Mouse (Mus musculus): ENCODE measurements at regions not wholly inside any gene's neighbourhood (a gene's known extent, or its start where the extent isn't known, plus 50 kb on each side); places are given as distances from the start of the nearest gene placed in this dataset.

- H3K4me1 ChIP-seq (ENCODE audit: control insufficient read depth, insufficient read depth, low read length): no peaks in the 10 kb centered on the region
- ATAC-seq (ENCODE audit: low FRiP score, low read depth) (no peak), DNase-seq (ENCODE audit: low spot score) (no peak)
- H3K4me2 ChIP-seq (replicated peaks; ENCODE audit: low read depth, low read length, severe bottlenecking): no peak overlapping the region
- H3K36me3 ChIP-seq (ENCODE audit: control insufficient read depth, insufficient read depth, low read length): no peaks in the 10 kb centered on the region
- no peaks in the 10 kb centered on the region for H3K9me3 ChIP-seq (ENCODE audit: control insufficient read depth, low read length)
- no peak overlapping the region for H3K4me3 ChIP-seq (replicated peaks; ENCODE audit: low read length)
- no peaks in the 10 kb centered on the region for H3K27me3 ChIP-seq (ENCODE audit: control insufficient read depth, insufficient read depth, low read length)
- H3K27ac ChIP-seq (replicated peaks; ENCODE audit: low read depth, low read length): no peak overlapping the region
- 89% methylated on average over 7 of the region's 7 CpGs for WGBS
- TF ChIP-seq POLR2A (IDR thresholded peaks at IDR 0.05; ENCODE audit: borderline replicate concordance, extremely low read depth, insufficient read depth, insufficient read length): no peak
- H3K9ac ChIP-seq (ENCODE audit: low read depth, low read length, severe bottlenecking): no peak overlapping the region
Observed at GRCm38 (mm10) chr5:133662474-133663256, 436.8 kb upstream of the Castor2 start.

- no peak for TF ChIP-seq POLR2A (IDR thresholded peaks at IDR 0.05; ENCODE audit: borderline replicate concordance, extremely low read depth, insufficient read depth, insufficient read length)
- no peak for ATAC-seq (ENCODE audit: low FRiP score, low read depth)
- DNase-seq (ENCODE audit: low spot score): no peak
- Histone ChIP-seq H3K27ac (replicated peaks; ENCODE audit: low read depth, low read length) (no peak overlapping the region), H3K4me1 (ENCODE audit: control insufficient read depth, insufficient read depth, low read length) (no peaks in the 10 kb centered on the region), H3K36me3 (ENCODE audit: control insufficient read depth, insufficient read depth, low read length) (no peaks in the 10 kb centered on the region), H3K9me3 (ENCODE audit: control insufficient read depth, low read length) (no peaks in the 10 kb centered on the region), H3K9ac (ENCODE audit: low read depth, low read length, severe bottlenecking) (no peak overlapping the region), H3K4me3 (replicated peaks; ENCODE audit: low read length) (no peak overlapping the region), H3K27me3 (ENCODE audit: control insufficient read depth, insufficient read depth, low read length) (no peaks in the 10 kb centered on the region), H3K4me2 (replicated peaks; ENCODE audit: low read depth, low read length, severe bottlenecking) (no peak overlapping the region)
- 81% methylated on average over 11 of the region's 11 CpGs for WGBS
Observed at GRCm38 (mm10) chr5:133660351-133660750, 439.2 kb upstream of the Castor2 start.

GRCm38 (mm10) chr5:133656837-133657236, 442.7 kb upstream of the Castor2 start:
- DNase-seq (ENCODE audit: low spot score) (no peak), ATAC-seq (ENCODE audit: low FRiP score, low read depth) (no peak)
- no peak for TF ChIP-seq POLR2A (IDR thresholded peaks at IDR 0.05; ENCODE audit: borderline replicate concordance, extremely low read depth, insufficient read depth, insufficient read length)
- Histone ChIP-seq H3K4me1 (ENCODE audit: control insufficient read depth, insufficient read depth, low read length) (no peaks in the 10 kb centered on the region), H3K9me3 (ENCODE audit: control insufficient read depth, low read length) (no peaks in the 10 kb centered on the region), H3K36me3 (ENCODE audit: control insufficient read depth, insufficient read depth, low read length) (no peaks in the 10 kb centered on the region), H3K4me3 (replicated peaks; ENCODE audit: low read length) (no peak overlapping the region), H3K27me3 (ENCODE audit: control insufficient read depth, insufficient read depth, low read length) (no peaks in the 10 kb centered on the region), H3K4me2 (replicated peaks; ENCODE audit: low read depth, low read length, severe bottlenecking) (no peak overlapping the region), H3K27ac (replicated peaks; ENCODE audit: low read depth, low read length) (no peak overlapping the region), H3K9ac (ENCODE audit: low read depth, low read length, severe bottlenecking) (no peak overlapping the region)
- 92% methylated on average over 8 of the region's 8 CpGs for WGBS

- no peak for TF ChIP-seq POLR2A (IDR thresholded peaks at IDR 0.05; ENCODE audit: borderline replicate concordance, extremely low read depth, insufficient read depth, insufficient read length)
- Histone ChIP-seq H3K4me1 (ENCODE audit: control insufficient read depth, insufficient read depth, low read length) (no peaks in the 10 kb centered on the region), H3K4me2 (replicated peaks; ENCODE audit: low read depth, low read length, severe bottlenecking) (no peak overlapping the region), H3K4me3 (replicated peaks; ENCODE audit: low read length) (no peak overlapping the region), H3K9me3 (ENCODE audit: control insufficient read depth, low read length) (no peaks in the 10 kb centered on the region), H3K27ac (replicated peaks; ENCODE audit: low read depth, low read length) (no peak overlapping the region), H3K9ac (ENCODE audit: low read depth, low read length, severe bottlenecking) (no peak overlapping the region), H3K27me3 (ENCODE audit: control insufficient read depth, insufficient read depth, low read length) (no peaks in the 10 kb centered on the region), H3K36me3 (ENCODE audit: control insufficient read depth, insufficient read depth, low read length) (no peaks in the 10 kb centered on the region)
- no peak for ATAC-seq (ENCODE audit: low FRiP score, low read depth)
- DNase-seq (ENCODE audit: low spot score): no peak
- 77% methylated on average over 1 of the region's 1 CpGs for WGBS
Observed at GRCm38 (mm10) chr5:133653431-133653830, 446.1 kb upstream of the Castor2 start.

- no peak overlapping the region for H3K9ac ChIP-seq (ENCODE audit: low read depth, low read length, severe bottlenecking)
- H3K27me3 ChIP-seq (ENCODE audit: control insufficient read depth, insufficient read depth, low read length): no peaks in the 10 kb centered on the region
- H3K4me2 ChIP-seq (replicated peaks; ENCODE audit: low read depth, low read length, severe bottlenecking): no peak overlapping the region
- H3K27ac ChIP-seq (replicated peaks; ENCODE audit: low read depth, low read length): no peak overlapping the region
- H3K4me1 ChIP-seq (ENCODE audit: control insufficient read depth, insufficient read depth, low read length): no peaks in the 10 kb centered on the region
- H3K36me3 ChIP-seq (ENCODE audit: control insufficient read depth, insufficient read depth, low read length): no peaks in the 10 kb centered on the region
- H3K9me3 ChIP-seq (ENCODE audit: control insufficient read depth, low read length): no peaks in the 10 kb centered on the region
- 41% methylated on average over 3 of the region's 3 CpGs for WGBS
- DNase-seq (ENCODE audit: low spot score): no peak
- no peak for TF ChIP-seq POLR2A (IDR thresholded peaks at IDR 0.05; ENCODE audit: borderline replicate concordance, extremely low read depth, insufficient read depth, insufficient read length)
- H3K4me3 ChIP-seq (replicated peaks; ENCODE audit: low read length): no peak overlapping the region
- no peak for ATAC-seq (ENCODE audit: low FRiP score, low read depth)
Observed at GRCm38 (mm10) chr5:133650246-133650645, 449.3 kb upstream of the Castor2 start.
